Mouse (Mus musculus): Measurements from ENCODE around the gene Zmiz2. TPM values are rescaled to one million over a fixed set of nuclear protein-coding genes. Genes with fewer than 3 reads are reported as not detected.
"Not testable (repeated sequence)": the region's sequence is repeated elsewhere in the genome, so short reads cannot be mapped to it uniquely, and the experiment has no call there.

Zmiz2 gene
- polyA plus RNA-seq, 1 experiment from 2014 or later, result 3.7 TPM

DNA sequence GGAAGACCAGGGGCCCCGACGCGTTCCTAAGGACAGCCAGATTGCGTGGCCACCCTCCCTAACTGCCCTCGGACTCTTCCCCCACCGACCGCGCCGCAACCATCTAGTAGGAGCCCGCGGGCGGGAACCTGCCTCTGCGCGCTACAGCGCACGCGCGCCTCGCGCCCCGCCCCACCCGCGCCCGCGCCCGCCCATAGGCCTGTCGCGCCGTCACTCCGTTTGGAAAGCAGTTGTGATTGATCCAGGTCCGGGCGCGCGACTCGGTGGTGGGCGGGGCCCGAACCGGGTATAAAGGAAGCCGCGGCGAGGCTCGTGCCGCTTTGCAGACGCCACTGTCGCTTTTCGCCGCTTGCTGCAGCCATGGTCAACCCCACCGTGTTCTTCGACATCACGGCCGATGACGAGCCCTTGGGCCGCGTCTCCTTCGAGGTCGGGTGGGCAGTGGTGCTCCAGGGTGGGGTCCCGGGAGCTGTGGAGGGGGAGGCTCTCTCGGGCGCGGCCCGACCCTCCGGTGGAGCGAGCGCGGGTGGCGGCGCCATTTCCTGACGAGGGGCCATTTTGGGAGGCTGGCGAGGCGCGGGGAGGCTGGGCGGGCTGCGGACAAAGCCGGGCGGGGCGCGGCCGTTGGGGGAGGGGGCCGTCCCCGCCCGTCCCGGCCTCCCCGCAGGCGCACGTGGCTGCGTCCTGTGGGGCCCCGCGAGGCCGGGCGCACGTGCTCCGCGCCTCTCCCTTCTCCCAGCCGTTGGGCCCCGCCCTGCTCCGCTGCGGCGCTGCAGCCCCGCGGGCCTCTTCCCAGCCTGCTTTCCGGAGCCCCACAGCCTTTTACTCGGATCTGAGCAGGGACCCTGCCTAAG lies 26.9 kb downstream of the Zmiz2 start:
- WGBS (ENCODE audit: insufficient replicate concordance), result under 1% methylated on average over 88 of the region's 102 CpGs
- peak; percentile 91 for ATAC-seq (ENCODE audit: low read depth)

DNA sequence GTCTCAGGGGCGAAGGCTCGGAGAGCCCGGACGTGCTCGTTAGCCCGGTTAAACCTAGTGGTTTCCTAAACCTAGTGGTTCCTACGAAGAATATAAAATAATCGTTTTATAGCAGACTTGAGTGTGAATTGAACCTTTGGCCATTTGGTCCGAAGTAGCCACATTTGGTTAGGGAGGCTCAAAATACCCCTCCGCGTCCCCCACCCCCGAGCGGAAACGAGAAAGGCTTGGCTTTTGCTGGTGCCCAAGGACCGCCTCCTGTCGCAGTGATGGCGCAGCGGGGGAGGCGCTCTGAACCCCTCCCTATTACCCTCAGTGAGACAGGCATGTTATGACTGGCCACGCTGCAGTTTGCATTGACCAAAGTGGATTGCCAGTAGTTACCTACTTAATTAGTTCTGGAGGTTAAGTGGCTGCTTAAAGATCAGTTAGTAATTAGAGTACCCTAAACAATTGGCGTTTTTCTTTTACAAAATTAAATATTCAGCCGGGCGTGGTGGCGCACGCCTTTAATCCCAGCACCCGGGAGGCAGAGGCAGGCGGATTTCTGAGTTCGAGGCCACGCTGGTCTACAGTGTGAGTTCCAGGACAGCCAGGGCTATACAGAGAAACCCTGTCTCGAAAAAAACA lies 27.6 kb downstream of the Zmiz2 start:
- peaks cover 23% of the 10 kb centered on the region for H3K36me3 ChIP-seq (ENCODE audit: control insufficient read depth, insufficient read depth)
- H3K27ac ChIP-seq (ENCODE audit: low read length), result peak overlapping the region; percentile 92
- peaks cover 13% of the 10 kb centered on the region for H3K9me3 ChIP-seq (replicated peaks; ENCODE audit: control insufficient read depth, low read length)
- H3K9ac ChIP-seq (ENCODE audit: low read depth, low read length), result peak overlapping the region; percentile 77
- WGBS (ENCODE audit: insufficient replicate concordance), result under 1% methylated on average over 30 of the region's 30 CpGs
- ATAC-seq (ENCODE audit: low read depth), result peak; percentile 60
- peak overlapping the region; percentile 88 for H3K4me2 ChIP-seq (ENCODE audit: low read depth, low read length)
- H3K4me1 ChIP-seq (ENCODE audit: control insufficient read depth, low read depth, low read length), result peaks cover 21% of the 10 kb centered on the region
- H3K4me3 ChIP-seq (ENCODE audit: low read depth, low read length), result peak overlapping the region; percentile 77
- H3K27me3 ChIP-seq (ENCODE audit: control insufficient read depth, insufficient read depth, low read depth, low read length), result no peaks in the 10 kb centered on the region

More for the DNA sequence above, 26.9 kb downstream of the Zmiz2 start:
- Histone ChIP-seq H3K4me3 (ENCODE audit: low read depth, low read length) (peak overlapping the region; percentile 77), H3K27ac (ENCODE audit: low read length) (peak overlapping the region; percentile 92), H3K27me3 (ENCODE audit: control insufficient read depth, insufficient read depth, low read depth, low read length) (no peaks in the 10 kb centered on the region), H3K4me1 (ENCODE audit: control insufficient read depth, low read depth, low read length) (peaks cover 21% of the 10 kb centered on the region), H3K36me3 (ENCODE audit: control insufficient read depth, insufficient read depth) (peaks cover 18% of the 10 kb centered on the region), H3K4me2 (ENCODE audit: low read depth, low read length) (peak overlapping the region; percentile 88), H3K9ac (ENCODE audit: low read depth, low read length) (peak overlapping the region; percentile 77), H3K9me3 (replicated peaks; ENCODE audit: control insufficient read depth, low read length) (peaks cover 13% of the 10 kb centered on the region)

DNA sequence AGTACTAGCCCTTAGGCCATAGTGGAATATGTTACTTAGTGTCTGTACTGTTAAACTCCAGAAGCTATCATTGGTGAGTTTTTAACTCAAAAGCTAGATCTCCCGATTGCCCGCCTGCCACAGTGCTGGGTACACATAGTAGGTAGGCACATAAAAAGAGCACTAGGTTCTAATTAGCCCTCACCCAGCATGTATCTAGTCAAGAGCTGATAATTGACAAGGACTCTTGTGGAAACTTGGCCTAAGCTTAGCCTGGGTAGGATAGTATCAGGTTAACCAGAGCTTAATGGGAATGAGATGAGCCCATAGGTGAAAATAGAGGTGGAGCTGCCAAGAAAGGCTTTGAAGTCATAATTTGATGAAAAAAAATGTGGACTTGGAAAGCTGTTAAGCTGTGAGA lies 28.2 kb downstream of the Zmiz2 start:
- H3K27ac ChIP-seq (ENCODE audit: low read length), result peak overlapping the region; percentile 62; the same call in 1 of the 2 replicates
- peak overlapping the region; percentile 88 for H3K4me2 ChIP-seq (ENCODE audit: low read depth, low read length)
- peak overlapping the region; percentile 77 for H3K9ac ChIP-seq (ENCODE audit: low read depth, low read length)
- no peaks in the 10 kb centered on the region for H3K27me3 ChIP-seq (ENCODE audit: control insufficient read depth, insufficient read depth, low read depth, low read length)
- no peak for ATAC-seq (ENCODE audit: low read depth)
- 14% methylated on average over 2 of the region's 2 CpGs for WGBS (ENCODE audit: insufficient replicate concordance)
- peaks cover 21% of the 10 kb centered on the region for H3K4me1 ChIP-seq (ENCODE audit: control insufficient read depth, low read depth, low read length)
- H3K4me3 ChIP-seq (ENCODE audit: low read depth, low read length), result peak overlapping the region; percentile 77
- H3K36me3 ChIP-seq (ENCODE audit: control insufficient read depth, insufficient read depth), result peaks cover 23% of the 10 kb centered on the region
- peaks cover 13% of the 10 kb centered on the region for H3K9me3 ChIP-seq (replicated peaks; ENCODE audit: control insufficient read depth, low read length)

DNA sequence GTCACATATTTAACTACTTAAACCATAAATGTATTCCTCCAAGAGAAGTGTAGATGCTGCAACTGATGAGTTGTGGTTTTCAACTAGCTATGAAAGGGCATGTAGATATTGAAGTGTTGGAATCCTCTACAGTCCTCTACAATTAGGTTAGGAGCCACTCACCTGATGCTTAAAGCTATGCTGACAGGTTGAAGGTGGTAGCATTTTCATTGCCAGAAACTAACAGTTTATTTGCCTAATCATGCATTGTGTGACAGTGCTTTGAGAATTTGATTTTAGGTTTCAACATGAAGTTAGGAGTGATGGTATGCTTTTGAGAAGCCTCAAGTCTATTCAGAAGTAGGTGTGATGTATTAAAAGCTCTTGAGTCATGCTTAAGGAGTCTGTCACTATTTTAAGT lies 28.6 kb downstream of the Zmiz2 start:
- H3K4me3 ChIP-seq (ENCODE audit: low read depth, low read length), result peak overlapping the region; percentile 77
- H3K4me2 ChIP-seq (ENCODE audit: low read depth, low read length), result peak overlapping the region; percentile 88
- H3K9ac ChIP-seq (ENCODE audit: low read depth, low read length), result peak overlapping the region; percentile 77
- ATAC-seq (ENCODE audit: low read depth), result no peak
- H3K4me1 ChIP-seq (ENCODE audit: control insufficient read depth, low read depth, low read length), result peaks cover 21% of the 10 kb centered on the region
- no peaks in the 10 kb centered on the region for H3K27me3 ChIP-seq (ENCODE audit: control insufficient read depth, insufficient read depth, low read depth, low read length)
- peaks cover 25% of the 10 kb centered on the region for H3K36me3 ChIP-seq (ENCODE audit: control insufficient read depth, insufficient read depth)
- H3K27ac ChIP-seq (ENCODE audit: low read length), result no peak overlapping the region; the same call in 1 of the 2 replicates
- H3K9me3 ChIP-seq (replicated peaks; ENCODE audit: control insufficient read depth, low read length), result peaks cover 11% of the 10 kb centered on the region

DNA sequence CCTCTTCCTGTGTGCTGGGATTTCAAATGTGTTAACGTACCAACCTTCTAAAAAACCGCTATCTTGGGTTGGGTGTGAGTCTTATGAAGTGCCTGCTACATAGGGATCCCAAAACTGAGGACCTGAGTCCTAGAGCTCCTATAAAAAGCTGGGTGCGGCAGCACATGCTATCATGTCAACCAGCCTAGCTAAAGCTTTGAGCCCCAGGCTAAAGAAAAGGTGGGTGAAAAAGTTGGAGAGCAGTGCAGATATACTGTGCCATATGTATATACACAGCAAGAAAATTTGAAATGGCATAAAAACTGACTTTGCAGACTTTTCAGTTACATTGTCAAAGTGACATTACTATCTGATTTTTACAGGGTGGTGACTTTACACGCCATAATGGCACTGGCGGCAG lies 29.9 kb downstream of the Zmiz2 start:
- no peak for ATAC-seq (ENCODE audit: low read depth)
- 63% methylated on average over 5 of the region's 5 CpGs for WGBS (ENCODE audit: insufficient replicate concordance)
- Histone ChIP-seq H3K9ac (ENCODE audit: low read depth, low read length) (no peak overlapping the region), H3K9me3 (replicated peaks; ENCODE audit: control insufficient read depth, low read length) (no peaks in the 10 kb centered on the region), H3K4me2 (ENCODE audit: low read depth, low read length) (no peak overlapping the region), H3K27ac (ENCODE audit: low read length) (no peak overlapping the region), H3K4me3 (ENCODE audit: low read depth, low read length) (no peak overlapping the region), H3K36me3 (ENCODE audit: control insufficient read depth, insufficient read depth) (peaks cover 27% of the 10 kb centered on the region), H3K27me3 (ENCODE audit: control insufficient read depth, insufficient read depth, low read depth, low read length) (no peaks in the 10 kb centered on the region), H3K4me1 (ENCODE audit: control insufficient read depth, low read depth, low read length) (peaks cover 21% of the 10 kb centered on the region)

DNA sequence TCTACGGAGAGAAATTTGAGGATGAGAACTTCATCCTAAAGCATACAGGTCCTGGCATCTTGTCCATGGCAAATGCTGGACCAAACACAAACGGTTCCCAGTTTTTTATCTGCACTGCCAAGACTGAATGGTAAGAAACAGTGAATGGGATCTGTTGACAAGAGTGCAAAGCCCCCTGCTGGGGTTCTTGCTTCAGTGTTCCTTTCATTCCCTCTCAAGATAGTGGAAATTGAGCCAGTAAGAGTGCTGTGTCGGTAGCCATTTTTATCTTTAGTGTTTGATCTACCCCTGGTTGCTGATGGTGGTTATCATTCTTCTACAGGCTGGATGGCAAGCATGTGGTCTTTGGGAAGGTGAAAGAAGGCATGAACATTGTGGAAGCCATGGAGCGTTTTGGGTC lies 30.3 kb downstream of the Zmiz2 start:
- not testable (repeated sequence) for ATAC-seq (ENCODE audit: low read depth); H3K9me3 ChIP-seq (replicated peaks; ENCODE audit: control insufficient read depth, low read length); H3K27me3 ChIP-seq (ENCODE audit: control insufficient read depth, insufficient read depth, low read depth, low read length); H3K27ac ChIP-seq (ENCODE audit: low read length); H3K4me3 ChIP-seq (ENCODE audit: low read depth, low read length); H3K4me2 ChIP-seq (ENCODE audit: low read depth, low read length); H3K9ac ChIP-seq (ENCODE audit: low read depth, low read length)
- 53% methylated on average over 4 of the region's 4 CpGs for WGBS (ENCODE audit: insufficient replicate concordance)
- Histone ChIP-seq H3K36me3 (ENCODE audit: control insufficient read depth, insufficient read depth) (peaks cover 29% of the 10 kb centered on the region), H3K4me1 (ENCODE audit: control insufficient read depth, low read depth, low read length) (peaks cover 21% of the 10 kb centered on the region)

DNA sequence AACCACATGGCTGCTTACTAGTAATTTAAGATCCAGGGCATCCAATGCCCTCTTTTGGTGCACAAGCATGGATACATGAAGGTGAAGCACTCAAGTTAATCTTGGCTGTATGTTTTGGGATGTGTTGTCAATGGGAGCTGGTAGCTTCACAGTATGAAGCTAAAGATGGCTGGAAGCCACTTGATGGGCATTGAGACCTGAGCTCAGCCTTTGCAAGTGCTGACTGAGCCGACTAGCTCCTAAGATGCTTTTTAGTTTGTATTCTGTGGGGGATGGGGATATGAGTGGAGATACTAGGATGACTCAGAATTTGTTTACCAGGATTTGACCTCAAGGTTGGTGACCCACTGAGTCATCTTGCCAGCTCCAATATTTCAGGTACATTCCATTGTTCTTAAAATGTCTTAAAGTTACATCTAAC lies 31.4 kb downstream of the Zmiz2 start:
- peak overlapping the region; percentile 27; the same call in 1 of the 2 replicates for H3K27ac ChIP-seq (ENCODE audit: low read length)
- 9% methylated on average over 1 of the region's 1 CpGs for WGBS (ENCODE audit: insufficient replicate concordance)
- H3K4me1 ChIP-seq (ENCODE audit: control insufficient read depth, low read depth, low read length), result peaks cover 13% of the 10 kb centered on the region
- H3K36me3 ChIP-seq (ENCODE audit: control insufficient read depth, insufficient read depth), result peaks cover 36% of the 10 kb centered on the region
- no peaks in the 10 kb centered on the region for H3K27me3 ChIP-seq (ENCODE audit: control insufficient read depth, insufficient read depth, low read depth, low read length)
- no peaks in the 10 kb centered on the region for H3K9me3 ChIP-seq (replicated peaks; ENCODE audit: control insufficient read depth, low read length)
- no peak overlapping the region for H3K4me2 ChIP-seq (ENCODE audit: low read depth, low read length)
- H3K9ac ChIP-seq (ENCODE audit: low read depth, low read length), result no peak overlapping the region
- no peak for ATAC-seq (ENCODE audit: low read depth)
- H3K4me3 ChIP-seq (ENCODE audit: low read depth, low read length), result no peak overlapping the region

DNA sequence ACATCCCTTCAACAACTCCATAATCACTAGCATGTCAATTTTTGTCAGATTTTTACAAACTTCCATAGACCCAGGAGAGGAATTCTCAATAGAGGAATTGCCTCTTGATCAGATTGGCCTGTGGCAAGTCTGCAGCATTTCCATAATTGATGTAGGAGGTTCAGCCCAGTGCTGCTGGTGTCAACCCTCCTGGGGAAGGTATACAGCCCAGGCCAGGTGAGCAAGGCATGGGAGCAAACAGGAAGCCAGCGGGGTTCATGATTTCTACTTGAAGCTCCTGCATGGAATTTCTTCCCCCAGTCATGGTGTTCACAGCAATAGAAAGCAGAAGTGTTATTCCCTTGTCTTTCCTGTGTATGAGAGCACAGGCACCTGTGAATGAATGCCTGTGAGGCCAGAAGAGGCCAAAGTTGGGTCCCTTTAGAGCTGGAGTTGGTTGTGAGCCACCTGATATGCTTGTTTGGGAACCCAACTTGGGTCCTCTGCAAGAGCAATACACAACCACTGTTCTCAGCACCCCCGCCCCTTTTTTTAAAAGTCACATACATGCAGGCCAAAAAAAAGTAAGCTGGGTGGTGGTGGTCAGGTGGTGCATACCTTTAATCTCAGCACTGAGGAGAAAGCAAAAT lies 32.0 kb downstream of the Zmiz2 start:
- Histone ChIP-seq H3K4me1 (ENCODE audit: control insufficient read depth, low read depth, low read length) (peaks cover 12% of the 10 kb centered on the region), H3K27me3 (ENCODE audit: control insufficient read depth, insufficient read depth, low read depth, low read length) (no peaks in the 10 kb centered on the region), H3K4me3 (ENCODE audit: low read depth, low read length) (no peak overlapping the region), H3K36me3 (ENCODE audit: control insufficient read depth, insufficient read depth) (peaks cover 40% of the 10 kb centered on the region), H3K27ac (ENCODE audit: low read length) (no peak overlapping the region), H3K4me2 (ENCODE audit: low read depth, low read length) (no peak overlapping the region), H3K9me3 (replicated peaks; ENCODE audit: control insufficient read depth, low read length) (no peaks in the 10 kb centered on the region), H3K9ac (ENCODE audit: low read depth, low read length) (no peak overlapping the region)
- ATAC-seq (ENCODE audit: low read depth), result no peak
- WGBS (ENCODE audit: insufficient replicate concordance), result 79% methylated on average over 2 of the region's 2 CpGs

DNA sequence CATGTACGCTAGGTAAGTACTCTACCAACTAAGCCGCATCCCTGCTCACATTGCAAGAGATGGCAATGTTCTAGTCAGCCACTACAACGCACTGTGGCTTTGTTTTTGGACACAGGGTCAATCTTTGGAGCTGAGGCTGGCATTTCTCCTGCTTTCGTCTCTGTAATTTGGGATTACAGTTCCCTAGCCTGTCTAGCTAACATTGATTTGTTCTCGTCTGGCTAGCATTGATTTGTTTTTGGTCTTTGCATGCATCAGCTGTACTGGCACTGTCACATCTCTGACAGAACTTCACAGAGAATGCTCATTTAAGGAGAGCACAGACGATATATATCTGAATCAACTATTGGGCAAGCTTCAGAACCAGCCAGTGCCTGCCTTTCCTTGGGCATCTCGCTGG lies 41.3 kb downstream of the Zmiz2 start:
- 92% methylated on average over 7 of the region's 7 CpGs for WGBS (ENCODE audit: insufficient replicate concordance)
- Histone ChIP-seq H3K27me3 (ENCODE audit: control insufficient read depth, insufficient read depth, low read depth, low read length) (no peaks in the 10 kb centered on the region), H3K4me1 (ENCODE audit: control insufficient read depth, low read depth, low read length) (no peaks in the 10 kb centered on the region), H3K9me3 (replicated peaks; ENCODE audit: control insufficient read depth, low read length) (no peaks in the 10 kb centered on the region), H3K4me2 (ENCODE audit: low read depth, low read length) (no peak overlapping the region), H3K4me3 (ENCODE audit: low read depth, low read length) (no peak overlapping the region), H3K9ac (ENCODE audit: low read depth, low read length) (no peak overlapping the region), H3K36me3 (ENCODE audit: control insufficient read depth, insufficient read depth) (peaks cover 70% of the 10 kb centered on the region), H3K27ac (ENCODE audit: low read length) (no peak overlapping the region)
- ATAC-seq (ENCODE audit: low read depth), result no peak
